Mouse (Mus musculus) layer of hippocampus, adult 11-12 months (tissue): ENCODE results near the gene Ppp1cc.

Experiments used
- DNase-seq: peaks from one replicate; pipeline ENCODE4 v3.0.0; 2022; ENCODE audit warnings: low spot score

The Ppp1cc gene

DNA sequence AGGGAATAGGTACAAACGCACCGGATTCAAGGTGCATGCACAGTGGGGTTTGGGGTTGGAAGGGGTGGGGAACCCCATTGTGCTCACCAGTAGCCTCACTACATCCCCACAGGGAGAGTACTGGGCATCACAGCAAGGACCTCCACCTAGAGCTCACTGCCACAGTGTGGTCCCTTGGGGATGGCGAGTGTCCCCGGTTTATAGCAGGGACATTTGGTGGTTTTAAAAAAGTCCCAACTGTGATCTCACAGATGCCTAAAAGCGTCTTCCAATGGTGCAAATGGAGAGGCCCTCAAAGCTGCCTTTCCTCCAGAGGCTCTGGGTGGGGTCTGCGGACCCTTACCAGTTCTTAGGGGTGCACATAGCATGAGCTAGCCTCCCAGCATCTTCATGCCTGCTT is 55.8 kb downstream of the Ppp1cc start:
- DNase-seq = no peak

DNA sequence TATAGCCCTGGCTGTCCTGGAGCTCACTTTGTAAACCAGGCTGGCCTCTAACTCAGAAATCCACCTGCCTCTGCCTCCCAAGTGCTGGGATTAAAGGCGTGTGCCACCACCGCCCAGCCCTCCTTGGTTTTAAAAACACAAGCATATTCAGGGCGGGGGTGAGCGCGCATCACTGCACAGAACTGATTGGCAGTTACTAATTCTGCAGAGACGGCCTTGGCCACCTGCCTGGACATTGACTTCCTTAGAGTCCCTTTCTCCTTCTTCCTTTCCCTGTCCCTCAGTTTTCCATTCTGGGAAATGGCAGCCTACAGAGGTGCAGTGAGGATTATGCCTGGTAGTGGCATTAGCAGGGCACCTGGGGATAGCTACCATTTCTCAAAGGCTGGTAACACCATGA is 59.6 kb downstream of the Ppp1cc start:
- DNase-seq = no peak

DNA sequence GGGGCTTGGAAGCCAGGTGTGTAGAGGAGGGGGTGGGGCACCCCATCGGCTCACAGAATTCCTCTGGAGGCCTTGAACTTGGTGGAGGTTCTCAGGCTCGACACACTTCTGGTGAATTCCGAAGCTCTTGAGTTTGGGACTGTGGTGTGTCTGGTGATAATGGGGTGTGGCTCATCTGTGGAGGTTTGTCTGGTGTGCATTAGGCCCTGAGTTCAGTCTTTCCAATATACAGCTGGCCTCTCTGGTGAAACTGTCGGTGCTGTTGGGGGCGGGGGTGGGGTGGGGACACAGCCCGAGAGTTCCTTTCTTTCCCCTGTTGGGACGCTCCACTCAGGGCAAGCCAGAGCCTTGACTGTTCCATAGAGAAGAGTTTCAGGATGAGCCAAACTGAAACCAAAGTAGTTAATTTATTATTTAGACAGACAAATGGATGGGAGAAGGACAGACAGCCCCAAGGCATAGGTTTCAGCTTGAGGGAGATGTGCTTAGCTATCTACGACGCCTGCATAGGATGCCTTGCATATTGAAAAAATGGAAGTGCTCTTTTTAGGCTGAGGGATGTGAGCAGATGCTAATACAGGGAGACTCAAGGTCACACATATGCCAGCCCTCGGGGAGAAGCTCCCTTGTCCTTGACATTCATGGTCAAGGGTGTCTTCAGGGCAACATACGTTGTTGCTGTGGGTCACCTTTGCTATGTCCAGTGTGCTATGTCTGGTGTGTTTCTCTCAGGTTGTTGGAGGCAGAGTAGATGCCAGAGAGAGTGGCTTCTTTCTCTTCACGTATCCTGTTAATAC is 60.2 kb downstream of the Ppp1cc start:
- no peak for DNase-seq

DNA sequence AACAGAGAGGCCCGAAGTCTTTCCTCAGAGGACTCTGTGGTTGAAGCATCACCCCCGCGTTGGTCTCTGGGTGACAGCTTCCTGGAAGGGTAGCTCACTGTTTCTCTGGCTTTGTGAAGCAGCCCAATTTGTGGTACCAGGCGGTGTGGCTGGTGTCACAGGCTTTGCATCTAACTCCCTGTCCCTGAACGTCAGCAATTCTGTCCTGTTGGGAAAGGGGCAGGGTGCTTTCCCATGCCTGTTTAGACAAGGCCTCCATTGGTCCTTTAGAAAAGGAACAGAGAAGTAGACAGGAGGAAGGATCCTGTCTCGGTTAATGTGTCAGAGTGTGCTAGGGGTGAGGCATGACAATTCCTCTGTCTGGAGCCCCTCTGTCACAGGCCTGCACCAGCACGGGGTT is 60.9 kb downstream of the Ppp1cc start:
- DNase-seq = no peak

DNA sequence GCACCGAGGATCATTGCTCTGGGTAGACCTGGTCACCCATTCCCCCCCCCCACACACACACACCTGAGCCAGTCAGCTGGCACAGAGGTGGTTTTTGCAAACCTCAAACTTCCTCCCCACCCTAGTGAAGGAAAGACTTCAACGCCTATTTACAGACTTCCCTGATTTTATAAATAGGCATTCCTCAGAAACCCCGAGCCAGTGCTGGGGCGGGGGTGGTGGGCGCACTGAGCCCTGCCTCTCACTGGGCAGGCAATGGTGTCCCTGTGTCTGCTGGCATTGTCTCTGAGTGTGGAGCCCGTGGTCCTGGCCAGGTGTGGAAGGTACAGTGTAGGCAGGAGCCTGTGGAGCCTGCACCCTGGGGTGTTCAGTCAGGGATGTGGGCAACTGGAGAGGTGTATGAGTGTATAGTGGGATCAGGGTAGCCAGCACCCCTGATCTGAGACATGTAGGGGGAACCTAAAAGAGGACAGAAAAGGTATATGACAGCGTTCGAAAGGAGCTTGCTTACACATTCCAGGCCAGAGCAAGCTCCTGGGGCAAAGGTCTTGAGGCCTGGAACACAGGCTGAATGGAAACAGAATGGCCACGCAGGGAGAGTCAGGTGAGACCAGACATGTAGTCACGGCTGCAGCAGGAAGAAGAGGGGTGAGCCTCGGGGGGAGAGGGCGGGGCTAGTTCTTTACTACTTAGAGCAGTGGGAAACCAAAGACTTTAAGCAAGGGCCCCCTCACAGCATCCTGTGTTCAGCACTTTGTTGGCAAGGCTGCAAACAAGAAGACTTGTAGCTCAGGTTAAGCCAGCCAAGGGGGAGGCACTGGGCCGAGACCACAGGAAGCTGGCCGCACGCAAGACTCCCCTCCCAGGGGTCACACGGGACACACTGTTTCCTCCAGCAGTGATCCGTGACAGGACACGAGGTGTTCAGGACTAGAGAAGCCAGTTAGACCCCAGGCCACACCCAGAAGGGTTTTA is 61.9 kb downstream of the Ppp1cc start:
- DNase-seq = no peak

DNA sequence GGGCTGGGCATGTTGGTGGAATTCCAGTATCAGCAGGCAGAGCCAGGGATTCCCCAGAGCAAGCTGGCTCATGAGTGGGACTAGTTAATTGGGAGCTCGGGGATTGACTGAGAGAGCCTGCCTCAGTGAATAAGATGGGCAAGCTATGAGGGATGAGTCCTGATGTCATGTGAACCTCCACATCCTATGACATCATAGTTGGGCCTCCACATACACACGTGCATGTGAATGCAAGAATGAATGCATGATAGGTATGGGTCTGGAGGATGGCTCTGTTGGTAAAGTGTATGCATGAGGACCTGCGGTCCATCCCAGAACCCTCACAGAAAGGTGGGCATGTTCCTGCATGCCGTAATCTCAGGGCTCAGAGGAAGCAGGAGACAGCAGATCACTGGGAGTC is 63.0 kb downstream of the Ppp1cc start:
- DNase-seq = no peak

DNA sequence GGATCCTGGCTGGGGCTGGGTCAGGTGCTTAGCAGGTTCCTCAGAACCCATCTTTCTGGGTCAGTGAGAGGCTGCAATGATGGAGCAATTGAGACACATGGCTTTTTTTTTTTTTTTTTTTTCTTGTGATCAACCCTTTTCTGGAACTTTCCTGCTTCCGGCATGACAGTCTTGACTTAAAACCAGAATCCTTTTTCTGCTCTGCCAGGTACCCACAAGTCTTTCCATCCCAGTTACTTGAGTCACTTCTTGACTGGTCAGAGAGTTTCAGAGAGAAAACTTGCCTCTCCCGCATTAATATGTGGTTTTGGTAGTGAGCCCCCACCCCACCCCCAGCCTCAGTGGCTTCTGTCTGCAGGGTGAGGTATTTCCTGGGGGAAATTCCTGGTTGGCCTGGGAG is 66.2 kb downstream of the Ppp1cc start:
- no peak for DNase-seq
